Mouse (Mus musculus) fibroblast of lung, adult 2 months (primary cell): ENCODE measurements around the gene Bcl2l12.

Source experiments
- DNase-seq: peaks from one replicate; pipeline ENCODE4 v3.0.0-alpha.2; 2011; ENCODE audit warnings: low read depth

The Bcl2l12 gene

DNA sequence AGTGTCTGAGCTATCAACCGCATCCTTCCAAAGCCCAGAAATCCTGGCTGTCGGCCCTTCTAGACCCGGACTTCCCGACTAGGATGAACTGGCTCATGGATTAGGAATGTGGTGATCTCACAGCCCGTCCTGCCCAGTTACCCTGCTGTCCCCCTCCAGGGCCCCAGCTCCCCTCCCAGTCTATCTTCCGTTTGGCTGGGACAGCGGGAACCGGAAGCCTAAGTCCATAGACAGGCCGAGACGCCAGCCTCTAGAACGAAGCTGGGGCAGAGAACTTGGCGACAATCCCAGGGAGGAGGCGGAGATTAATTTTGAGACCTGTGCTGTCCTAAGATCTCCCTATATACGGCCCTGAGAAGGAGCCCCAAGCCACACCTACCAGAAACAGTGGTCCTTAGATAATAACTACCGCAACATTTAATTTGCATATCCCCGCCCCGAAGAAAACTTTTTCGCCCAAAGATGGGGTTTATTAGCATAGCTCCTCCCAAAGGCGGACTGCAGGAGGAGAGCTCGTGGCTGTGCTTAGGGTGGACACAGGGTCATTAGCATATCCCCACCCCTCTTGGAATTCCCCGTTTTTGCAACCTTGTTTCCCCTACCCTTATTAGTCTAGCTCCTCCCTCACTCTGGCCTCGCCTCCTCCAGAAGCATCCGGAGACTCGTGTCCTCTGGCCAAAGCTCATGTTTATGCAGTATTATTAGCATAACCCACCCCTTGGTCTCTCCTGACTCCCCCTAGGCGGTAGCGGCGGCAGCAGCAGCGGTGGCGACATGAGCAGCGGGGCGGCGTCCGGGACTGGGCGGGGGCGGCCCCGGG, 18.9 kb upstream of the Bcl2l12 start, which contains the start of gene Rras:
TSS of gene Rras (plus strand) at position 720 of the 820 bp plus-strand sequence.
- DNase-seq, result peak; percentile 100

GRCm38 (mm10) chr7:45016761-45017160, 18.2 kb upstream of the Bcl2l12 start:
- DNase-seq, result no peak

GRCm38 (mm10) chr7:45015957-45016612, 17.6 kb upstream of the Bcl2l12 start, which contains the start of gene Scaf1:
Gene Scaf1 (minus strand): TSS chr7:45016363.
- peak; percentile 99 for DNase-seq

- no peak for DNase-seq
Measured at GRCm38 (mm10) chr7:45015344-45015956, 16.9 kb upstream of the Bcl2l12 start.

- no peak for DNase-seq
Measured at GRCm38 (mm10) chr7:45014096-45014451, 15.6 kb upstream of the Bcl2l12 start.

DNA sequence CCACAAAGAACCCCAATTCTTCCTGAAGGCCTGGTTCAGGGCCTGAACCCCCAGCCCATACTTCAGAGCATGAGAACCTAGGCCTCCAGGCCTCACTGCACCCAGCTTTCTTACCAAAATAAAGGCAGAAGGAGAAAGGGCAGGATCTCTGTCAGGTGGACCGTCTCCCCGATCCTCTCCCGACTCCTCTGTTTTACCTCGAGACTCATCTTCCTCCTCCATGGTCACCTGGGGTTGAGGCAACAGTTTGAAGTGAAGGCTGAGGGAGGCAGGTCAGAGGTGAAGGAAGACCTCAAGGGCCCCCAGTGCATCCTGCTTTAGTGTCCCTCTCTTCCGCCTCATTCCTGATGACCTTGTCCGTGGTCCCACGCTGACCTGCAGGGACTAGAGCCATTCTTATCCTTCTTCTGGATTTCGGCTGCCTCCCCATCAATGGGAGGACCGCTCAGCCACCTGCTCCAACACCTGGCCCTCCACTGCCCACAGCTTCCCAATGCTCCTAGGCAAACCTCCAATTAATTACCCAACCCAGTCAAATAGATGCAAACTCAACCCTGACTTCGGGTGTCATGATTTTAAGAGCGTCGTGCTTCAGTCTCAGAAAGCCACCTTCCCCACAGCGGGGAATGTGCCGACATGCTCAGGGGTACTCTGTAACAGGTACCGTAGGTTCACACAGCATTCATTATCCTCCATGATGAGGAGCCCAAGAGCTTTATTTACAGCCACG, 15.0 kb upstream of the Bcl2l12 start:
- no peak for DNase-seq

GRCm38 (mm10) chr7:45012824-45013223, 14.3 kb upstream of the Bcl2l12 start:
- no peak for DNase-seq

GRCm38 (mm10) chr7:45012011-45012410, 13.5 kb upstream of the Bcl2l12 start:
- no peak for DNase-seq

GRCm38 (mm10) chr7:45008411-45008810, 9.9 kb upstream of the Bcl2l12 start:
- DNase-seq, result no peak

- no peak for DNase-seq
Measured at GRCm38 (mm10) chr7:45007846-45008245, 9.3 kb upstream of the Bcl2l12 start.

- no peak for DNase-seq
Measured at GRCm38 (mm10) chr7:45007141-45007540, 8.6 kb upstream of the Bcl2l12 start.

DNA sequence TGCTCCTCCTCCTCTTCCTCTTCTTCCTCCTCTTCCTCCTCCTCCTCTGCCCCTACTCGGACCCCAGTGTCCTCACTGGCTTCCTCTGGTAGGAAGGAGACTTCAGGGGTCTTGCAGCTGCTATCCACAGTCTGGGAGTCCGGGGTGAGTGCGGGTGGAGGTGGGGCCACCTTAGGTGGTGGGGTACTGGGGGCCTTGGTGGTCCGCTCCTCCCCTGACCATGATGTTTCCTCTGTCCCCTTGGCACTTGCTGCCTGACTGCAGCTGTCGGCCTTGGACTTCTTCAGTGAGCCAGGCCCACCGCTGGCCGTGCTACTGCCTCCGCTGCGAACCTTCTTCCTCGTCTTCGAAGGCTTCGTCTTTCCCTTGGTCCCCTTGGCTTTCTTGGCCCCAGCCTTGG, 8.0 kb upstream of the Bcl2l12 start:
- DNase-seq, result no peak

GRCm38 (mm10) chr7:45005321-45005992, 6.9 kb upstream of the Bcl2l12 start:
- DNase-seq, result no peak

GRCm38 (mm10) chr7:45004546-45004945, 6.0 kb upstream of the Bcl2l12 start:
- no peak for DNase-seq

DNA sequence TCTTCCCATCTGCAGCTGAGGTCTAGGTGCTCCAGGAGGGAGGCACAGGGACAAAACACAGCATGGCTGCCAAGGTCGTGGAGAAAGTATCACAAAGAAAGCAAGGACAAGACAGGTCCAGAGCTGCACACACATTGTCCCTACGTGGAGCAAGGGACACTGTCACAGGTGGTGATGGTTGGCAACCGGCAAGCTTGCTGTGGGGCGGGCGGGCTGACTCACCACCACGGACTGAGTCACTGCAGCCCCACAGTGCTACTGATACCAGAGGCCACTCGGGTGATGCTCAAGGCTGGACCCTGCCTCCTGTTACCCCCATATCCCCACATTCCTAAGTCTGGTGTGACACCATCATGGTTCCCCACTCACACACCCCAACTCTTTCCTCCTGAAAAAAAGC, 3.9 kb upstream of the Bcl2l12 start:
- no peak for DNase-seq

GRCm38 (mm10) chr7:45000539-45001114, 2.1 kb upstream of the Bcl2l12 start:
- no peak for DNase-seq

DNA sequence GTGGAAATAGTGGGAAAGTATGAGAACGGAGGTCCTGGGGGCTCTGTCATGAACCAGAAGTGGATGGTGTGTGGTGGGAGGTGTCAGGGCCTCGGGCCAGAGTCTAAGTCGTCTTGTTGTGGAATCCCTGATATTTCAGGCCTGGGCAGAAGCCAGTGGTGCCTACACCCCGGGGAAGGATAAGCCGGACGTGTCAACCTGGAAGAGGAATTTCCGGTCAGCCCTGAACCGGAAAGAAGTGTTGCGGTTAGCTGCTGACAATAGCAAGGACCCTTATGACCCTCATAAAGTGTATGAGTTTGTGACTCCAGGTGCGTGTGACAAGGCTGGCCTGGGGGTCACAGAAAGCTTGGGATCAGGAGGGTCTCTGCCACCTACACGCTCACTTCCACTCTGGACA, 1.2 kb upstream of the Bcl2l12 start:
- DNase-seq, result no peak

- no peak for DNase-seq
Measured at GRCm38 (mm10) chr7:44997940-44998428, 528 bp downstream of the Bcl2l12 start.

DNA sequence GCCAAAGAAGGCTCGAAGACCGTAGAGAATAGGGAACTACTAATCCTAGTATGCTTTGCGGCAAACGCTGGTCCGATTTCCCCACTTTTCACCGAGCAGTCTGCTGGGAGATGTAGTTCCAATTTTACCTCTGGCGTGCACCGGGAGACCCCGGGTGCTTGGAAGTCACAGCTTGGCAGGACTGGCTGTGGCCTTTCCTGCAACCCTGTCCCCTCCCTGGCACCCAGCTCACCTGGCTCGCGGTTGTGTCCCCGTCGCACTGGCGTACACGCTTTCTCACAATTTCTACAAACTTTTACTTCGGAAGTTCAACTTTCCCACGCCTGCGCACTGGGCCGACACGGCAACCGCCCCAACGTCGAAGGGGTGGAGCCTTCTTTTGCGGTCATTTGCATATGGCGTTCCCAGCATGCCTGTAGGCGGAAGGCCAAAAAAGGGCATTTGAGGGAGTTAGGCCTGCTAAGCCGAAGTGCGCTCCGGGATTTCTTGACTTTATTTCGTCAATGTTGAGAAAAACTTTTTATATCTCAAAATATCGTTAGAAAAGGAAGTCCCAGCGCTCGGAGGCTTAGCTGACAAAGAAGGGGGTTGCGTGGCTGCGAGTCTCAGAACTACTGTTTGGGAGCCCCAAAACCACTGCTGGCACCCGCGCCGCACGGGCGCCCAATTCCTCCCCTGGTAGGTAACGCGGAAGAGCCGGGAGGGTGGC, 1.1 kb downstream of the Bcl2l12 start, which contains the start of gene Irf3:
TSS of gene Irf3 (plus strand) at position 418 of the 709 bp plus-strand sequence.
- peak; percentile 95 for DNase-seq

GRCm38 (mm10) chr7:44996672-44997071, 1.8 kb downstream of the Bcl2l12 start:
- no peak for DNase-seq
